Mouse (Mus musculus): ENCODE measurements around the gene Aif1l.

GRCm38 (mm10) chr2:31900932-31901331, 49.0 kb upstream of the Aif1l start:
- TF ChIP-seq CTCF (IDR thresholded peaks at IDR 0.05; ENCODE audit: borderline replicate concordance, extremely low read depth, insufficient read depth, insufficient read length) = no peak
- TF ChIP-seq POLR2A (IDR thresholded peaks at IDR 0.05; ENCODE audit: borderline replicate concordance, extremely low read depth, insufficient read depth, insufficient read length, poor library complexity, severe bottlenecking) = no peak
